Mouse (Mus musculus): ENCODE measurements around the gene Gm13090. TPM values are rescaled to one million over a fixed set of nuclear protein-coding genes. Genes with fewer than 3 reads are reported as not detected.

The Gm13090 gene
- polyA plus RNA-seq, 1 experiment = not detected

- no peak for TF ChIP-seq CTCF (IDR thresholded peaks at IDR 0.05; ENCODE audit: low read depth, low read length)
- TF ChIP-seq POLR2A (IDR thresholded peaks at IDR 0.05; ENCODE audit: borderline replicate concordance, low read depth, low read length) = no peak
- Histone ChIP-seq H3K4me3 (ENCODE audit: insufficient read depth, low read length) (no peak overlapping the region), H3K4me1 (ENCODE audit: control insufficient read depth, insufficient read depth, low read length) (peaks cover 8% of the 10 kb centered on the region; the same call in 1 of the 2 replicates), H3K27ac (ENCODE audit: insufficient read depth, low read depth, low read length) (no peak overlapping the region)
These were observed 29.8 kb upstream of the Gm13090 start for GRCm38 (mm10) chr4:151059566-151059965.

GRCm38 (mm10) chr4:151068751-151069150 lies 20.6 kb upstream of the Gm13090 start:
- H3K4me3 ChIP-seq (ENCODE audit: insufficient read depth, low read length) = no peak overlapping the region
- H3K4me1 ChIP-seq (ENCODE audit: control insufficient read depth, insufficient read depth, low read length) = peaks cover 24% of the 10 kb centered on the region
- H3K27ac ChIP-seq (ENCODE audit: insufficient read depth, low read depth, low read length) = no peak overlapping the region
- TF ChIP-seq CTCF (IDR thresholded peaks at IDR 0.05; ENCODE audit: low read depth, low read length) (no peak), POLR2A (IDR thresholded peaks at IDR 0.05; ENCODE audit: borderline replicate concordance, low read depth, low read length) (no peak)

DNA sequence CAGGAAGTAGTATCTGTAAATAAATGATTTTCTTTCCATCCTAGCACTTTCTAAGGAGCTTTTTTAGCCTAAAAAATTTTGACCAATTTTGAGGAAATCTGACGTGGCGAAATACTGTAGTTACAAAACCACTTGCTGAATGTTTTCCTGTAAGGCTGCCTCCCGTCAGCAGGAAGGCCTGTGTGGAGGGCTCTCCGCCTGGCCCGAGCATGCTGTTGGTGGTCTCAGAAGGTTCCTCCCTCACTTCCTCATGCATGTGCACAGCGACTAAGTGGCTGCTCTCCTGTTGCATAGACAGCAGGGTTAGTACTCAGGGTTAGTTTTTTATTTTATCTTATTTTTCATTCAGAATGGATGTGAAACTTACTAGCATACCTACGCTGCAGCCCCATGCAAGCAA lies 18.4 kb upstream of the Gm13090 start:
- Histone ChIP-seq H3K4me3 (ENCODE audit: insufficient read depth, low read length) (no peak overlapping the region), H3K4me1 (ENCODE audit: control insufficient read depth, insufficient read depth, low read length) (peaks cover 24% of the 10 kb centered on the region), H3K27ac (ENCODE audit: insufficient read depth, low read depth, low read length) (peak overlapping the region; percentile 63)
- TF ChIP-seq CTCF (IDR thresholded peaks at IDR 0.05; ENCODE audit: low read depth, low read length) (no peak), POLR2A (IDR thresholded peaks at IDR 0.05; ENCODE audit: borderline replicate concordance, low read depth, low read length) (no peak)

DNA sequence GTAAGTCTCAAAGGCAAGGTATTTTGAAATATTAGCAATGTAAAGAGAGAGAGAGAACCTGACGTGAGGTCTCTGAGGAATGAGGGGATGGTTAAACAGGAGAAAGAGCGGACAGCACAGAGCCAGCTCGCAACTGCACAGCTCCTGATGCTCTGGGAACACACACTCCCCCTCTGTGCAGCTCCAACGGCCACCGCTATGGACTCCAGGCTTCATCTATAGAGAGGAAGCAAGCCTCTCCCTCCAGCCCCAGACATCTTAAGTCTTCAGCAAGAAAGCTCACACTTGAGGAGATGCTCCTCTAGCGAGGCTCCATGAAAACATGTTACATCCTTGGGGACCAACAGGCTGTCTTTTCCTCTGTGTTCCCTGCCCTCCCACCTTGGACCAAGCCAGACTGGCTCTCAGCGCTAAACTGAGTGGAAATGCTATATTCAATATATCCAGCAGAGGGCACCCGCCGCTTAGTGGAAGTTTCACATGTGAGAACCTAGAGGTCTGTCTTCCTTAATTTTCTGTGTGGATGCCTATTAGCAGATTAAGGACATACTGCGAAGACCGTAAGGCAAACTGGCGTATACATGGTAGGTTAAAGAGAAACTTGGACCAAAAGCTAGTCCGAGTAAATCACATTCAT lies 16.1 kb upstream of the Gm13090 start:
- Histone ChIP-seq H3K4me3 (ENCODE audit: insufficient read depth, low read length) (no peak overlapping the region), H3K27ac (ENCODE audit: insufficient read depth, low read depth, low read length) (no peak overlapping the region), H3K4me1 (ENCODE audit: control insufficient read depth, insufficient read depth, low read length) (peaks cover 24% of the 10 kb centered on the region)
- TF ChIP-seq CTCF (IDR thresholded peaks at IDR 0.05; ENCODE audit: low read depth, low read length) (no peak), POLR2A (IDR thresholded peaks at IDR 0.05; ENCODE audit: borderline replicate concordance, low read depth, low read length) (no peak)

DNA sequence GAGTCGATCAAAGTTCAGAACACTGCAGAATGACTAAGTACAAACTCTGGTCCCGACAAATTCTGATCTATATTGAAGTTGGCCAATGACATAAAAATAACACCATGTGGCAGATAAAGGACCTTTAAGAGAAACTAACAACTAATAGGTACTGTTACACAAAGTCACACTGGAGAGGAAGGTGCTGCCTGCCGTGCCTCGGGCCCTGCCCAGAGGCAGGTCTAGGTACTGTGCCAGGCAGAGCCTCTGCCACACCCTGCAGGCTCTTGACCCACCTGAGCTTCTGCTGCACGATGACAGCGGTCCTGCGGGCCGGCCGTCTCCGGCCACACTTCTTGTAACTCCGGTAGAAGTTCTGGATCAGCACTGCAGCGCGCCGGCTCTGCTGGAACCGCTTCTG lies 14.6 kb upstream of the Gm13090 start:
- H3K4me1 ChIP-seq (ENCODE audit: control insufficient read depth, insufficient read depth, low read length) = peaks cover 16% of the 10 kb centered on the region
- TF ChIP-seq CTCF (IDR thresholded peaks at IDR 0.05; ENCODE audit: low read depth, low read length) = no peak
- no peak for TF ChIP-seq POLR2A (IDR thresholded peaks at IDR 0.05; ENCODE audit: borderline replicate concordance, low read depth, low read length)
- no peak overlapping the region for H3K27ac ChIP-seq (ENCODE audit: insufficient read depth, low read depth, low read length)
- H3K4me3 ChIP-seq (ENCODE audit: insufficient read depth, low read length) = no peak overlapping the region

DNA sequence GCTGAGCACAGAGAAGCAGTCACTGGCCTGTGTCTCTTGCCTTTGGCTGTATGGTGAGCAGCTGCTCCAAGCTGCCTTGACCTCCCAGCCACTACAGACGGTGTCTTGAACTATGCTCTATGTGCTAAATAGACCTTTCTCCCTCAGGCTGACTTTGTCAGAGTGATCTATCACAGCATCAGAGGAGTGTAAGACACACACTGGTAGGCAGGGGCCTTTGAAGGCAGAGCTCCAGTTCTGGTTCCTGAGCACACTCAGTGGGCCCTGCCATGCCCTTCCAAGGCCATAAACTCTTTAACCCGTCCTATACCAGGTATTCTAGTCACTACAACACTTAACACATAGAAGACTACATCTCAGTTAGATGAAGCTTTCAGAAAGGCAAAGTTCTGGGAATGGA lies 8.0 kb upstream of the Gm13090 start:
- no peak for TF ChIP-seq POLR2A (IDR thresholded peaks at IDR 0.05; ENCODE audit: borderline replicate concordance, low read depth, low read length)
- TF ChIP-seq CTCF (IDR thresholded peaks at IDR 0.05; ENCODE audit: low read depth, low read length) = no peak
- H3K4me3 ChIP-seq (ENCODE audit: insufficient read depth, low read length) = no peak overlapping the region
- no peaks in the 10 kb centered on the region for H3K4me1 ChIP-seq (ENCODE audit: control insufficient read depth, insufficient read depth, low read length)
- no peak overlapping the region for H3K27ac ChIP-seq (ENCODE audit: insufficient read depth, low read depth, low read length)

- no peaks in the 10 kb centered on the region for H3K4me1 ChIP-seq (ENCODE audit: control insufficient read depth, insufficient read depth, low read length)
- H3K27ac ChIP-seq (ENCODE audit: insufficient read depth, low read depth, low read length) = no peak overlapping the region
- no peak overlapping the region for H3K4me3 ChIP-seq (ENCODE audit: insufficient read depth, low read length)
- TF ChIP-seq CTCF (IDR thresholded peaks at IDR 0.05; ENCODE audit: low read depth, low read length) (no peak), POLR2A (IDR thresholded peaks at IDR 0.05; ENCODE audit: borderline replicate concordance, low read depth, low read length) (no peak)
These were observed 7.4 kb upstream of the Gm13090 start for GRCm38 (mm10) chr4:151081977-151082376.

DNA sequence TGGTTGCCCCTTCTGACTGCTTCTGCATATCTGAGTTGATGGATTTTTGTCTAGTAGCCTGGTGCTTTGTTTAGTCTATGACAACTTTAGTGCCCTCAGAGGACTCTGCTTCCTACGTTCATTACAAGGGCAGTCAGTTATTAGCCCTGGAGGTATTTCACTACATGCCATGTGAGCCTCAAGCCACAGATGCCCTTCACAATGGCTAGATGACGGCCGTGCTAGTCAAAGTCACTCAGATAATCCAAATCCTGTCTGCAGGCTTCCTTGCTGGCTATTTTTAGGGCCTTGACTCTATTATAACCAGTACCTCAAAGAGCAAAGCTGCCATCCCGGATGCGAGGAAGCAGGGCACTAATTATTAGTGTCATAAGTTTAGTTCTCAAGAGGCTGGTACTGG lies 6.3 kb upstream of the Gm13090 start:
- no peaks in the 10 kb centered on the region for H3K4me1 ChIP-seq (ENCODE audit: control insufficient read depth, insufficient read depth, low read length)
- no peak for TF ChIP-seq CTCF (IDR thresholded peaks at IDR 0.05; ENCODE audit: low read depth, low read length)
- no peak for TF ChIP-seq POLR2A (IDR thresholded peaks at IDR 0.05; ENCODE audit: borderline replicate concordance, low read depth, low read length)
- no peak overlapping the region for H3K27ac ChIP-seq (ENCODE audit: insufficient read depth, low read depth, low read length)
- H3K4me3 ChIP-seq (ENCODE audit: insufficient read depth, low read length) = no peak overlapping the region

GRCm38 (mm10) chr4:151087358-151087757 lies 2.0 kb upstream of the Gm13090 start:
- H3K4me3 ChIP-seq (ENCODE audit: insufficient read depth, low read length) = no peak overlapping the region

GRCm38 (mm10) chr4:151088819-151089218 lies 551 bp upstream of the Gm13090 start:
- no peak overlapping the region for H3K4me3 ChIP-seq (ENCODE audit: insufficient read depth, low read length)
- H3K4me1 ChIP-seq (ENCODE audit: control insufficient read depth, insufficient read depth, low read length) = no peaks in the 10 kb centered on the region
- H3K27ac ChIP-seq (ENCODE audit: insufficient read depth, low read depth, low read length) = no peak overlapping the region
- no peak for TF ChIP-seq POLR2A (IDR thresholded peaks at IDR 0.05; ENCODE audit: borderline replicate concordance, low read depth, low read length)
- no peak for TF ChIP-seq CTCF (IDR thresholded peaks at IDR 0.05; ENCODE audit: low read depth, low read length)

More at GRCm38 (mm10) chr4:151087358-151087757, 2.0 kb upstream of the Gm13090 start:
- no peaks in the 10 kb centered on the region for H3K4me1 ChIP-seq (ENCODE audit: control insufficient read depth, insufficient read depth, low read length)
- TF ChIP-seq POLR2A (IDR thresholded peaks at IDR 0.05; ENCODE audit: borderline replicate concordance, low read depth, low read length) = no peak
- TF ChIP-seq CTCF (IDR thresholded peaks at IDR 0.05; ENCODE audit: low read depth, low read length) = no peak
- H3K27ac ChIP-seq (ENCODE audit: insufficient read depth, low read depth, low read length) = no peak overlapping the region

All from bone marrow macrophage, adult 2 months (primary cell).